ENCODE assay signal across 18 mouse cellular contexts in genomic region chr1:91069575-91069974, GRCm38 (mm10).
DNase-seq lines count a peak whose midpoint lies in the region; ATAC-seq lines count a peak whose summit lies in the region.
"Had no signal": no experiment of that assay in that cellular context is flagged by ENCODE, and none has a peak within 500 bp of the region (broad histone marks: within the 10 kb centered on the region; RNA-seq: fewer than 3 reads in every experiment).

No protein-coding gene starts in this region.

- peaks cover 40% of the 10 kb centered on the region for H3K36me3 ChIP-seq in heart, embryonic 13.5 days
- H3K36me3 ChIP-seq: forebrain, embryonic 15.5 days; hindbrain, embryonic 10.5 days; lung, embryonic 15.5 days; neural tube, embryonic 12.5 days; stomach, embryonic 15.5 days had no signal

- no peak overlapping the region for H3K4me2 ChIP-seq in heart, embryonic 13.5 days
- H3K4me2 ChIP-seq: forebrain, embryonic 15.5 days; liver, embryonic 11.5 days; lung, embryonic 15.5 days; neural tube, embryonic 12.5 days; stomach, embryonic 15.5 days had no signal

- H3K4me3 ChIP-seq in heart, embryonic 13.5 days = no peak overlapping the region
- H3K4me3 ChIP-seq: erythroblast, embryonic 14.5 days; forebrain, embryonic 15.5 days; hindbrain, embryonic 10.5 days; lung, embryonic 15.5 days; megakaryocyte, embryonic 14.5 days; neural tube, embryonic 12.5 days; stomach, embryonic 15.5 days had no signal

- peaks cover 97% of the 10 kb centered on the region for H3K4me1 ChIP-seq in heart, embryonic 13.5 days
- H3K4me1 ChIP-seq: forebrain, embryonic 15.5 days had no signal

- peak overlapping the region; percentile 56; the same call in 1 of the 2 replicates for H3K9ac ChIP-seq in heart, embryonic 13.5 days
- H3K9ac ChIP-seq: forebrain, embryonic 15.5 days; lung, embryonic 15.5 days; neural tube, embryonic 12.5 days; stomach, embryonic 15.5 days had no signal

- 67% methylated on average over 6 of the region's 6 CpGs for WGBS in heart, embryonic 13.5 days

- no peak for ATAC-seq in heart, embryonic 13.5 days (ENCODE audit: extremely low read depth, insufficient number of reproducible peaks, low FRiP score, low TSS enrichment)
- peak; percentile 74 for ATAC-seq in granulocyte monocyte progenitor cell, adult 5-6 weeks (replicated peaks; ENCODE audit: poor library complexity, severe bottlenecking)
- ATAC-seq in megakaryocyte, adult 5-6 weeks (ENCODE audit: poor library complexity, severe bottlenecking) = peak; percentile 34
- ATAC-seq: forebrain, embryonic 15.5 days had no signal

- no peak for DNase-seq in heart, postnatal 4 days
- DNase-seq in CD4-positive, CD25-positive, alpha-beta regulatory T cell, adult 2 months (ENCODE audit: low read depth, low spot score) = peak; percentile 24
- DNase-seq in cerebellum, adult 8-10 months = no peak
- DNase-seq in lung, adult 18-20 months = no peak
- DNase-seq: adrenal gland, postnatal 14 days; cerebellum, adult 18-20 months; spleen, adult 18-20 months had no signal

- no peaks in the 10 kb centered on the region for H3K27me3 ChIP-seq in heart, embryonic 13.5 days (replicated peaks)
- H3K27me3 ChIP-seq: forebrain, embryonic 15.5 days; lung, embryonic 15.5 days; megakaryocyte, embryonic 14.5 days; neural tube, embryonic 12.5 days; stomach, embryonic 15.5 days had no signal

- no peaks in the 10 kb centered on the region for H3K9me3 ChIP-seq in heart, embryonic 13.5 days
- H3K9me3 ChIP-seq: forebrain, embryonic 15.5 days; hindbrain, embryonic 10.5 days; lung, embryonic 15.5 days; megakaryocyte, embryonic 14.5 days; neural tube, embryonic 12.5 days; stomach, embryonic 15.5 days had no signal

- H3K27ac ChIP-seq in heart, embryonic 13.5 days (replicated peaks) = peak overlapping the region; percentile 70
- H3K27ac ChIP-seq: forebrain, embryonic 15.5 days; hindbrain, embryonic 10.5 days; lung, embryonic 15.5 days; neural tube, embryonic 12.5 days; stomach, embryonic 15.5 days had no signal
